Mouse (Mus musculus) neural tube, embryonic 14.5 days (tissue): ENCODE data around the gene Scaper. TPM values are rescaled to one million over a fixed set of nuclear protein-coding genes. Genes with fewer than 3 reads are reported as not detected.

Experiments
- ATAC-seq: fragments of 200-750 bp; cut with Nextera tagmentation; 2 replicates; pipeline ENCODE4 v1.8.0; 2017; ENCODE audit warnings: low read depth, mild to moderate bottlenecking, moderate TSS enrichment, moderate library complexity
- H3K27ac ChIP-seq: fragments of 300-500 bp; sonication (generic); 2 replicates; pipeline ENCODE4 v1.5.1; 2014; ENCODE audit warnings: low read depth, mild to moderate bottlenecking, control low read depth, low read length, moderate library complexity, mixed read lengths
- H3K27me3 ChIP-seq: fragments of 300-500 bp; sonication (generic); 2 replicates; pipeline ENCODE4 v1.6.1; 2014; ENCODE audit warnings: low read length; ENCODE audit not compliant: control insufficient read depth, insufficient read depth
- H3K36me3 ChIP-seq: fragments of 300-500 bp; sonication (generic); 2 replicates; pipeline ENCODE4 v1.6.1; 2014; ENCODE audit warnings: low read length, mixed read lengths; ENCODE audit not compliant: control insufficient read depth, insufficient read depth
- H3K4me1 ChIP-seq: fragments of 300-500 bp; sonication (generic); 2 replicates; pipeline ENCODE4 v1.6.1; 2014; ENCODE audit warnings: low read length; ENCODE audit not compliant: control insufficient read depth, insufficient read depth
- H3K4me2 ChIP-seq: fragments of 300-500 bp; sonication (generic); 2 replicates; pipeline ENCODE4 v1.6.1; 2014; ENCODE audit warnings: mild to moderate bottlenecking, low read depth, low read length, control low read depth
- H3K4me3 ChIP-seq: fragments of 300-500 bp; sonication (generic); 2 replicates; pipeline ENCODE4 v1.5.1; 2014; ENCODE audit warnings: low read depth, low read length, control low read depth, mixed read lengths
- H3K9ac ChIP-seq: fragments of 300-500 bp; sonication (generic); replicated peaks from 2 replicates; pipeline ENCODE4 v1.6.1; 2014; ENCODE audit warnings: low read depth, mild to moderate bottlenecking, control low read depth, low read length, mixed read lengths
- H3K9me3 ChIP-seq: fragments of 300-500 bp; sonication (generic); 2 replicates; pipeline ENCODE4 v1.6.1; 2016; ENCODE audit warnings: low read length; ENCODE audit not compliant: control insufficient read depth
- WGBS: fragments of 180-500 bp; shearing (Covaris S2); extraction: QIAGEN DNeasy Blood & Tissue Kit; methylation state at CpG from one replicate; pipeline ENCODE4 v1.1.7; 2014; 5-methylcytosine and 5-hydroxymethylcytosine counted together
- polyA plus RNA-seq: library from polyadenylated mRNA; unstranded; fragments of >200 nt; fragmentation: Nextera tagmentation; extraction: Ambion mirVana; gene quantifications from 2 replicates; pipeline ENCODE4 v1.2.1, GENCODE M21; 2014

The Scaper gene
- polyA plus RNA-seq, 1 experiment from 2014 or later, result 51.1 TPM

- peaks cover 10% of the 10 kb centered on the region for H3K4me1 ChIP-seq
- no peak for ATAC-seq
- no peak overlapping the region for H3K27ac ChIP-seq
- peaks cover 54% of the 10 kb centered on the region for H3K27me3 ChIP-seq
- 0 out of 2 replicates have a peak overlapping the region, but pooled peaks have one; percentile 2 for H3K9ac ChIP-seq
- H3K36me3 ChIP-seq, result no peaks in the 10 kb centered on the region
- peak overlapping the region; percentile 31; the same call in 1 of the 2 replicates for H3K4me3 ChIP-seq
- WGBS, result under 1% methylated on average over 30 of the region's 30 CpGs
- peak overlapping the region; percentile 29; the same call in 1 of the 2 replicates for H3K4me2 ChIP-seq
- H3K9me3 ChIP-seq, result no peaks in the 10 kb centered on the region
Observed at GRCm38 (mm10) chr9:55544861-55545555, 392.9 kb downstream of the Scaper start.

GRCm38 (mm10) chr9:55543703-55544401, 394.1 kb downstream of the Scaper start:
- ATAC-seq, result no peak
- no peak overlapping the region for H3K27ac ChIP-seq
- WGBS, result under 1% methylated on average over 46 of the region's 46 CpGs
- no peaks in the 10 kb centered on the region for H3K36me3 ChIP-seq
- no peak overlapping the region for H3K9ac ChIP-seq
- 0 out of 2 replicates have a peak overlapping the region, but pooled peaks have one; percentile 14 for H3K4me2 ChIP-seq
- H3K27me3 ChIP-seq, result peaks cover 55% of the 10 kb centered on the region
- H3K4me1 ChIP-seq, result peaks cover 10% of the 10 kb centered on the region
- H3K4me3 ChIP-seq, result peak overlapping the region; percentile 31
- H3K9me3 ChIP-seq, result no peaks in the 10 kb centered on the region

- WGBS, result 3% methylated on average over 8 of the region's 8 CpGs
- Histone ChIP-seq H3K9ac (no peak overlapping the region), H3K4me2 (no peak overlapping the region), H3K9me3 (no peaks in the 10 kb centered on the region), H3K27ac (no peak overlapping the region), H3K4me3 (peak overlapping the region; percentile 31; the same call in 1 of the 2 replicates), H3K27me3 (peaks cover 55% of the 10 kb centered on the region), H3K4me1 (peaks cover 10% of the 10 kb centered on the region), H3K36me3 (no peaks in the 10 kb centered on the region)
- ATAC-seq, result no peak
Observed at GRCm38 (mm10) chr9:55543336-55543702, 394.6 kb downstream of the Scaper start.

GRCm38 (mm10) chr9:55542366-55543325, 395.3 kb downstream of the Scaper start:
- Histone ChIP-seq H3K4me1 (peaks cover 10% of the 10 kb centered on the region), H3K27ac (0 out of 2 replicates have a peak overlapping the region, but pooled peaks have one; percentile 22), H3K27me3 (peaks cover 53% of the 10 kb centered on the region), H3K4me2 (peak overlapping the region; percentile 26; the same call in 1 of the 2 replicates), H3K9me3 (no peaks in the 10 kb centered on the region), H3K36me3 (no peaks in the 10 kb centered on the region), H3K4me3 (peak overlapping the region; percentile 31), H3K9ac (peak overlapping the region; percentile 41; the same call in 1 of the 2 replicates)
- 1% methylated on average over 53 of the region's 59 CpGs for WGBS
- no peak; the same call in 1 of the 2 replicates for ATAC-seq

GRCm38 (mm10) chr9:55541681-55542365, 396.1 kb downstream of the Scaper start:
- peak overlapping the region; percentile 41 for H3K9ac ChIP-seq
- peak overlapping the region; percentile 26; the same call in 1 of the 2 replicates for H3K4me2 ChIP-seq
- peak overlapping the region; percentile 31 for H3K4me3 ChIP-seq
- H3K27me3 ChIP-seq, result peaks cover 51% of the 10 kb centered on the region
- peaks cover 10% of the 10 kb centered on the region for H3K4me1 ChIP-seq
- no peaks in the 10 kb centered on the region for H3K36me3 ChIP-seq
- H3K27ac ChIP-seq, result 0 out of 2 replicates have a peak overlapping the region, but pooled peaks have one; percentile 22
- ATAC-seq, result no peak
- no peaks in the 10 kb centered on the region for H3K9me3 ChIP-seq
- WGBS, result 2% methylated on average over 59 of the region's 59 CpGs

- H3K9ac ChIP-seq, result no peak overlapping the region
- H3K27me3 ChIP-seq, result peaks cover 47% of the 10 kb centered on the region
- no peaks in the 10 kb centered on the region for H3K36me3 ChIP-seq
- H3K27ac ChIP-seq, result no peak overlapping the region
- H3K4me1 ChIP-seq, result peaks cover 6% of the 10 kb centered on the region
- H3K4me3 ChIP-seq, result peak overlapping the region; percentile 31
- peak; percentile 80 for ATAC-seq
- WGBS, result under 1% methylated on average over 27 of the region's 28 CpGs
- peak overlapping the region; percentile 55 for H3K4me2 ChIP-seq
- no peaks in the 10 kb centered on the region for H3K9me3 ChIP-seq
Observed at GRCm38 (mm10) chr9:55540888-55541287, 397.0 kb downstream of the Scaper start.

- Histone ChIP-seq H3K36me3 (no peaks in the 10 kb centered on the region), H3K4me3 (peak overlapping the region; percentile 31), H3K27ac (no peak overlapping the region), H3K4me2 (peak overlapping the region; percentile 55), H3K4me1 (peaks cover 6% of the 10 kb centered on the region; the same call in 1 of the 2 replicates), H3K27me3 (peaks cover 43% of the 10 kb centered on the region), H3K9me3 (no peaks in the 10 kb centered on the region), H3K9ac (no peak overlapping the region)
- WGBS, result under 1% methylated on average over 12 of the region's 12 CpGs
- no peak for ATAC-seq
Observed at GRCm38 (mm10) chr9:55540391-55540770, 397.5 kb downstream of the Scaper start.
